Mouse (Mus musculus) adrenal gland, adult 8-10 months (tissue): Measurements from ENCODE around the gene Map3k14. TPM values are rescaled to one million over a fixed set of nuclear protein-coding genes. Genes with fewer than 3 reads are reported as not detected.

Experiments used
- DNase-seq: peaks from one replicate; pipeline ENCODE4 v3.0.0; 2022
- total RNA-seq, 4 experiments: library from RNA; stranded (reverse); gene quantifications; 2 replicates each; pipeline ENCODE4 v1.2.4; 2022

The Map3k14 gene
- total RNA-seq, 4 experiments from 2014 or later, result 7.1 to 11.8 (median 9.0) TPM

- peak; percentile 77 for DNase-seq
Measured at GRCm38 (mm10) chr11:103174411-103174832, 92.8 kb downstream of the Map3k14 start.

GRCm38 (mm10) chr11:103173771-103174344 is 93.4 kb downstream of the Map3k14 start:
- no peak for DNase-seq

GRCm38 (mm10) chr11:103173041-103173770 is 94.1 kb downstream of the Map3k14 start:
- DNase-seq, result no peak

GRCm38 (mm10) chr11:103172392-103173040 is 94.8 kb downstream of the Map3k14 start:
- no peak for DNase-seq

GRCm38 (mm10) chr11:103171703-103172391 is 95.4 kb downstream of the Map3k14 start:
- DNase-seq, result no peak

GRCm38 (mm10) chr11:103171286-103171620 is 96.0 kb downstream of the Map3k14 start:
- DNase-seq, result no peak

GRCm38 (mm10) chr11:103170494-103171285 is 96.6 kb downstream of the Map3k14 start, which contains the start of gene Fmnl1:
Gene Fmnl1 (plus strand): TSS chr11:103171107.
- DNase-seq, result no peak

- DNase-seq, result no peak
Measured at GRCm38 (mm10) chr11:103170111-103170493, 97.2 kb downstream of the Map3k14 start.

Other genes starting within 250 kb of the Map3k14 start
- gene Nmt1, start 239.3 kb downstream of the Map3k14 start, total RNA-seq, result 100 to 1,000 TPM; 102 to 113 (median 109) TPM
- 10 to 100 TPM; 64.3 to 89.6 (median 75.5) TPM for gene Dcakd, start 239.1 kb downstream of the Map3k14 start, total RNA-seq
- 10 to 100 TPM; 10.0 to 18.9 (median 13.6) TPM for gene Plcd3, start 165.8 kb downstream of the Map3k14 start, total RNA-seq
- gene Acbd4, start 165.8 kb downstream of the Map3k14 start, total RNA-seq, result 100 to 1,000 TPM; 114 to 181 (median 146) TPM
- 10 to 100 TPM; 75.2 to 90.2 (median 86.0) TPM for gene Hexim1, start 151.2 kb downstream of the Map3k14 start, total RNA-seq
- gene Hexim2, start 135.0 kb downstream of the Map3k14 start, total RNA-seq, result 1 to 10 TPM; 6.1 to 9.3 (median 8.6) TPM
- gene Fmnl1, start 96.4 kb downstream of the Map3k14 start, total RNA-seq, result 10 to 100 TPM; 29.3 to 40.6 (median 30.6) TPM
- under 1 TPM in 3 of 4 experiments, not detected in 1; 0.27 to 0.83 (median 0.66) TPM for gene 1700023F06Rik, start 58.9 kb downstream of the Map3k14 start, total RNA-seq
- not detected for gene Spata32, start 49.0 kb downstream of the Map3k14 start, total RNA-seq
- 10 to 100 TPM; 11.9 to 22.2 (median 15.9) TPM for gene Arhgap27, start 96.2 kb upstream of the Map3k14 start, total RNA-seq
- gene Plekhm1, start 145.2 kb upstream of the Map3k14 start, total RNA-seq, result 10 to 100 TPM; 21.9 to 27.6 (median 26.0) TPM
- gene Lrrc37a, start 237.1 kb upstream of the Map3k14 start, total RNA-seq, result not detected